Mouse (Mus musculus): ENCODE data around the gene Mrpl37.
A peak's percentile ranks its signal among the peaks of the same experiment; 100 is the strongest.

Gene Mrpl37

DNA sequence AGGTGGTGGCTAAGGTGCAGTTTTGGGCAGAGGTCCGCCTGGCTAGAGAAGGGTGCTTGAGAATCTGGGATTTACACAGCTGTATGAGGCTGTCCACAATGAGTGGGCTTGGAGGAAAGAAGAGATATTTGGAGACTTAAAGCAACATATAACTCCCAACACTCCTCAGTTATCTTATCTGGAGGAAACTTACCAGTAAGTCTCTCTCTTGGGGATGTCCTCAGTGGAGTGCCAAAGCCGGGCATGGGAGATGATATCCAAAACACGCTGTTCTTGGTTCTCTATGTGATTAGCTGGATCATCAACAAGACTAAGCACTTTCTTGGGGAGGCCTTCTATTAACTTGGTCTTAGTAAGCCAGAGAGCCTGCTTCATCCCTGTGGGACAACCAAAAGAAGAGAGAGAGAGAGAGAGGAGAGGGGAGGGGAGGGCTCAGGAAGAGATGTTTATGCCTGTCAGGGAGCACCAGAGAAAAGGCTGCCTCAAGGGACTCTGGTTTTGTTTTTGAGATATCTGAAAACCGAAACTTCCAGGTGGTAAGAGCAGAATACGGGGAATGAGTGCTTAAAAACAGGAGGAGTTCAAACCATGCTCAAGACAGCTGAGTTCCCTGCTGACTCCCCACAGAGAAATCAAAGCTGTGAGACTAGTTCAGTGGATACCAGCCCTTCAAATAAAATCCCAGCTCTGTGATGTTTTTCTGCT lies 2.1 kb downstream of the Mrpl37 start:
- no peak for DNase-seq

DNA sequence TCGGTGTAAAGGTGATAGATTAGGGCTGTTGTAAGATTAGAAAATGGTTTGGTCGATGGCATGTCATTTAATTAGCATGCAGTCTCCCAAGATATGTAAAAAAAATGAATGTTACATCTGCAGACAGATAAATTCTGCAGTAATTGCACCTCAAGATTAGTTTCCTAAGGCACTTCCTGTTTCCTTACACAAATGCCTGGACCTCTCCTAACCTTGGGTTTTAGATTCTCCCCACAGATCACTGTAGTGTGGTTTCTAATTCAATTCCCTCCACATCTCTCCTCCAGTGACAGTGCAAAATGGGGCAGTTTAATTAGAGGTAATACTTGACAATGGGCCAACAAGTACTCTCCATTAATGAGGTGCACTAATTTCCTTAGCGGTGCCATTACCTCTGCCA lies 3.5 kb downstream of the Mrpl37 start:
- no peak for DNase-seq

DNA sequence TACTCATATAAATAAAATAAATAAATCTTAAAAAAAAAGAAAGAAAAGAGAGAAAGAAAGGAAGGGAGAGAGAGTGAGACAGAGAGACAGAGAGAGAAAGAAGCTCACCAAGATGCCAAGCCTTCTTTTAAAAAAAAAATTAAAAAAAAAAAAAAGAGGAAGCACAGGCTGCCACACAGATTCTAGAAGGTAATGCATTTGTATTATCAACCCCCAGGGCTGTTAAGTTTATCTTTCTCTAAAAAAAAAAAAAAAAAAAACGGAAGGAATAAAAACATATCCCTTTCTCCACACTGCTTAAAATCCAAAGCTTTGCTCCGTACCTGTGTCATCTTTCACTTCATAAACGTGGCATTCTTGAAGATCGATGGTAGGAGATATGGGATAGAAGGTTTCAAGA lies 5.1 kb downstream of the Mrpl37 start:
- DNase-seq: no peak

DNA sequence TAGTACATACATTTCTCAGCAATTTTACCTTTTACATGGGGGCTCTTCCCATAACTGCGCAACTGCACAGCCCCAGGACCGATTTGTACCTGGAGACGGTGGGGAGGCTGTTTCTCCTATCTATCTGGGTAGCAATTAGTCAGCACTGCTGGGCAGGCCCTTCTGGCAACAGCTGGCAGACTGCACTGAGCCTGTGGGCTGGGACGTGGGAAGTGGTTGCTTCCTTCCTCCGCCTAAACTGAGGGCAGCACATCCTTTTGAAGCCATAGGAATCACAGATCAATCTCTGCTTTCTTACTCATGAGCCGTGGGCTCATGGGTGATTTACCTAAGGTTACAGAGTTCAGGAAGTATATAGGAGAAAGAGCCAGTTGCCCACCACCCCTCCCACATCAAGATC lies 7.9 kb downstream of the Mrpl37 start:
- peak; percentile 71 for DNase-seq

DNA sequence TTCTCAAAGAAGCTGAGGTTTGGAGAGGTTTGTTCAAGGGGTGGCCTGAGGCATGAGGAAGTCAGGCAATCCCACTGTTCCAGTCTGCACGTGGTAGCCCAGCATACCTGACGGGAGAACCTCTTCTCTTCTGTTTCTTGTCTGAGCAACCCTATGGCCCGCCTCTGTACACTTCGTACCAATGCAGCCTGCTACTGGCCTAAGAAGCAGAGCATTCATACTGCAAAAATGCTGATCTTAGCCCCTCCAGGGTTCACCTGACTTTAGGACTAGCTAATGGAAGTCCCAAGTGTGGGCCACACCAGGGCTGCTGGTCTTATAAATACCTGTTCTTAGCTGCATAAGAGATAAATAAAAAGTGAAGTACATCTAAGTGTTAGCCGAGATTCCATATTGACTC lies 8.3 kb downstream of the Mrpl37 start:
- DNase-seq: no peak

DNA sequence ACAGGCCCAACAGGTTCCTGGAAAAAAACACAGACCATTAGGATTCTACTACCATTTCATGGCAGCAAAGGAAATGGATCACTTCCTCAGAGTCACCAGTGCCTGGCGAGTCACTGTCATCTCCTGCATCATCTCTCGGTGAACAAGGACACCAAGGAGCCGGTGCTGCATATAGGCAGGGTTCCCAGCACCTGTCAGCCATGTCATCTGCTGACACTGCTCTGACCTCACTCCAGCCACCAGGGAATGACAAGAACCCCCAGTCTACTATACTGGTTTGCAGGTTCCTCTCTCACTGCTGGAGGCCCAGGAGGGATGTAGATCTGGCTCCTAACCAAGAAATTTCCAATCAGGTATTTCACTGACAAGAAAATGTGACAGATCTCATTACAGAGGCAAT lies 10.6 kb downstream of the Mrpl37 start:
- DNase-seq: no peak

DNA sequence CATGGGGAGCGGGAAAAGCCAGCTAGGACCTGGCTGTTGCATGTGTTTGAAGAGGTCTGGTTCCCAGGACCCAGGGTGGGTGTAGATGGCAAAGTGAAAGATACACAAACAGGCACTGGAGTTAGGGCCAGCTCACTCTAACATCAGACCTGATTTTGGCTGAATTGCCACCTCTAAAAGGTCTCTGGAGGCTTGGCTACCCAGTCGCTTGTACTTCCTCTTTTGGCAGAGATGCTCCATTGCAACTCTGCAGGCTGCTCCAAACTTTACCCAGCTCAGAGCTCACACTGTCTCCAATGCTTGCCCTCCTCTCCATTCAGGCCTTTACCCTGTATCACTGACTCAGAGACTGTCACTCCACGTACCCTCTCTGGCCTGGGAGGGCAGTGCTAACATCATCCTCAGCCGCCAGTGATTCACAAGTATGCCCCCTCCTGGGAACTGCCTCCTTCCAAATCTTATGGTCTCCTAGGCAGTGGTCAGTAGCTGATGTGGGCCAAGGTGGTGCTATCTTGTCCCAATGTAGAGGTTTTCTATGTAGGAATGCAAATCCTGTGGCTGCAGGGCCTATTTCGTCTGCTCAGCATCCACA lies 13.6 kb downstream of the Mrpl37 start:
- no peak for DNase-seq

DNA sequence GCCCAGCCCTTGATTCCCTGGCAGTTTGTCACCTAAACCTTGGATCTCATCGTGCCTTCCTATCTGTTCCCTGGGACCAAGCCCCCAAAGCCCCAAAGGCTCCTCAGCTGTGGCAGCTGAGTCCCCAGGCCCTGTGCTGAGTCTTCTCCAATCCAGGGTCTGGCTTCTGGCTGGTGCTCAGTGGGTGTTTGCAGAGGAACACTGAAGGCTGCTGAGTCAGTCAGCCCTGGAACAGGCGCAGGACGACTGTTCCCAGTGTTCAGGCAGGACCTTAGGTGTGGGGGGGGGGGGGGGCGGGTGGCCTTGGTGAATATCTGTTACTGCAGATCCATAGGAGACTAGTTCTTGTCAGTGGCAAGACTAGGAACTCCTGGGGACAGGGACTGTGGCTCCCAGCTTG lies 14.8 kb downstream of the Mrpl37 start:
- peak; percentile 52 for DNase-seq

DNA sequence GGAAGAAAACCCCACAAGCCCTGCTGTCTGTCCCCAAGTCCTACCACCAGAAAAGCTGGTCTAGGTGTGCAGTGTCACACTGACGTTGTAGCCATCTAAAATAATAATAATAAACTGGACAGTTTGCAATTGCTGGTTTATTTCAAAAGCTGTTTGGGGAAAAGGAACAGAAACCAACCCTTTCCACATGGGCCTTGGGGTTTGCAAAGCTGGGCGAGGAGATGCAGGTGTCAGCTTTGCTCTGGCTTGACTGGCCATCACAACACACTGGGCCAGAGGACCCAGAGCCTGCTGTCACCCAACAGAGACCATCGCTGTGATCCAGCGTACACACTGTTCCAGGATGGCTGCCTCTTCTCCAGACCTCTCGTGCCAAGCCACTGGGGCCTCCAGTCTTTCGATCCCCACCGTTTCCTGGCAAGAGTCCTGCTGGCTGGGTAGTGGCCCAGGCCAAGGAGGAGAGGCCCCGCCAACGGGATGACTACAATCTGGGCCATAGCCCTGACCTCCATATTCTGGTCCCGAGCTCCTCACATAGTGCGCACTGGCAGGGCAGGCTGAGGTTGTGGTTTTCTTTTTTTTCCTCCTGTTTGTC lies 18.0 kb downstream of the Mrpl37 start:
- peak; percentile 51 for DNase-seq

DNA sequence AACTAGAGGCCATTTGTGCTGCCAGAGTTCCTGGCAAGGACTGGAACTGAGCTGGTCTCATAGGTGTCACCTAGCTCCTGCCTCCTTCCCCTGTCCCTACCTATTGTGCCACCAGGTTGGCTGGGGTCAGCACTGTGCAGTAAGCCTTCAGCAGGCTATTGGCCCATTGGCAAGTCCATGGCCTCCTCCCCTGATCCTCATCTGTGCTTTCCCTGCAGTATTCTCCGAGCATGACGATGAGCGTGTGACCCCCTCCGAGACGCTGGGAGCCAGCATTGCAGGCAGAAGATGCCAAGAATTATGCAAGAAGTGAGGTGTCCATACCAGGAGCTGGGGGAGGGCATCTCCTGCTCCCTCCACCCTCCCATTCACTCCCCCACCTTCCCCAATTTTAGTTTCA lies 18.9 kb downstream of the Mrpl37 start:
- DNase-seq: no peak

DNA sequence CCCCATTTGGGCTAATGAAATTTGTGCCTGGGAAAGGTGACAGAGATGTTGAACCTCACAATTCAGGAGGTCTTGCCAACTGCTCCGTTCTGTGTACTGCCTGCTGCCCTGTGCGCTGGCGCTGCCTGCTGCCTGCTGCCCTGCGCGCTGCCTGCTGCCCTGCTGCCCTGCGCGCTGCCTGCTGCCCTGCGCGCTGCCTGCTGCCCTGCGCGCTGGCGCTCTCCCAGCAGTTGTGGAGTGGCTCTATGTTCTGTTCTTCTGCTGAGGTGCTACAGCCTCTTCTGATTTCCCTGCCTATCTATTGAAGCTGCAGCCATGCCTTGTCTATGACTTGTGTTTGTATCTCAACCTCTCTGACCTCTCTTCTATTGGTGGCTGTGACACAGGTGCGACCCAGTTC lies 21.5 kb downstream of the Mrpl37 start:
- DNase-seq: no peak

DNA sequence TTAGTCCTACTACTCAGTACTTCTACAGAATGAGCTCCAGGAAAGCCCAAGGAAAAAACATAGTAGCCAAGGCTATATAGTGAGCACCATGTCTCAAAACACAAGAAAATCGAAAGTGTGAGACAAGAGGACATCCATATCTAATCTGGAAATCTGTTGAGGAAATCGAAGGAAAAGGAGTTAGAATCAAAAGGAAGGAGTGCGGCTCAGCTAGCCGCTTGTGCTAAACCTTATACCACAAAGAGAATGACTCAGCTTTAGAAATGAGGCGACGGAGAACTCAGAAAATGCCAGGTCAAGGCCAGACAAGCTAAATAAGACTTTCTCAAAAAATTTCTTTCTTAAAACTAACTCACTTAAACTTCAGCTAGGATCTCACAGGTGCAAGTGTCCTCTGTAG lies 24.4 kb downstream of the Mrpl37 start:
- DNase-seq: no peak

DNA sequence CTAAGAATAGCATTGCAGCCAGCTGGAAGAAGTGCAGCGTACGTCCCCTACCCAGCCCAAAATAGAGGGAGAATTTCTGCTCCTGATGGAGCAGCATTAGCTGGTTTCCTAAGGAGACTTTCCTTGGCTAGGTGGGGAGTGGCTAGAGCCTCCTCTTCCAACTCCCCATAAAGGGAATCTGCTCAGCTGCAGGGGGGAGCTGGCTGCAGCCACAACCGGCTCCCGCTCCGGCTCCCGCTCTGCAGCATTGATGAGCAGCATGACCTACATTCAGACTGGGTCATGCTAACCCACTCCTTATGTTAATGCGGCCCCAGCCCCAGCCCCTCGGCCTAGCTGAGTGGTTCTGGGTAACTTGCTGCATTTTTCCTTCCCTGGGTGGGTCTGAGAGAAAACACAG lies 27.4 kb downstream of the Mrpl37 start:
- DNase-seq: no peak

DNA sequence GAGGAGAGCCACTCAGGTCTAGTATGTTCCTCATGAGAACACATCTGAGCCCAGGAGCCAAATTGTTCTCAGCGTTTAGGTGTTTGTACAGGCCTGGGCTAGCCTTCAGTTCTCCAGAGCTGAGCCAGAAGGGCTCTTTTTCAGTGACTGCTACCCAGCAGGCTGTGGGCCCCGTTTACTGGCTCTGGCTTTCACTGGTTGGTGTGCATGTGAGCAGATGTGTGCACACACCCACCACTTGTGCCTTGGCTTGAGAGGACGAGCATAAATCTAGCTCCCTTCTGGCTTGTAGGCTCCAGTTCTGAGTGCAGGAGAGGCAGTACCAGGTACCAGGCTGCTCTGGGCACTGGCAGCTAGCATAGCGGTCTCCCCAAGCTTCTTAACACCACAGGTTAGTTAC lies 28.4 kb downstream of the Mrpl37 start:
- peak; percentile 60 for DNase-seq

DNA sequence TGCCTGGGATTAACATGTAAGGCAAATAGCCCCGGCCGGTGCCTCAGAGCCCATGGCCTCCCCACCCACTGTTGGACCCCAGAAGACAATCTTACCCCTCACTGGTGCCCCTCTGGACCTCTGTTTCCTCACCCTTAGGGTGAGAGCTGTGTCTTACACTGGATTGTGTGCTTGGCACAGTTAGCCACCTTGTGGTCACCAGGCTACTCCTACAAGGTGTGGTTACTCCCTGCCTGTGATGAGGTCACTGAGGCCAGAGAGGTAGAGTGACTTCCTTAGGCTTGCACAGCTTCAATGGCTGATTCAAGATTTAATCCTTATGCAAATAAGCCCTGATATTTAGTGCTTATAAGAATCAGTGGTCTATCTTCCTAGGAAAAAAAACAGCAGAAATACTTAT lies 29.7 kb downstream of the Mrpl37 start:
- no peak for DNase-seq

DNA sequence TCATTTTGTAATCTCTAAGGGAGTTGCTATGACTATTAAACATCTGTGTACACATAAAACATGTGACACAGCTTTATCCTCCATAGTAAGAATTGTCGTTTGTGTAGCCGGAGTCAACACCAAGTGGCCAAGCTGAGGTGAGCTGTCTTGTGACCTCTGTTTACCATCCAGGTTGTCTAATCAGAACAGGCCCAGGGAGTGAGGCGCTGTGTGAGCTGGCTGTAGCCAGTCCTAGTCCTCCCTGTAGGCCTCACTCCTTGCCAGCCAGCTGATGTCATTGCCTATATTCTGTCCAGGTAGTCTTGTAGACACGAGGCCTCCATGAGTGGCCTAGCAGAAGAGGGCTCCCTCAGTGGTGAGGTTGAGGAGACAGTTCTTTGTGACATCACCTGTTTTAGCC lies 31.0 kb downstream of the Mrpl37 start:
- no peak for DNase-seq

DNA sequence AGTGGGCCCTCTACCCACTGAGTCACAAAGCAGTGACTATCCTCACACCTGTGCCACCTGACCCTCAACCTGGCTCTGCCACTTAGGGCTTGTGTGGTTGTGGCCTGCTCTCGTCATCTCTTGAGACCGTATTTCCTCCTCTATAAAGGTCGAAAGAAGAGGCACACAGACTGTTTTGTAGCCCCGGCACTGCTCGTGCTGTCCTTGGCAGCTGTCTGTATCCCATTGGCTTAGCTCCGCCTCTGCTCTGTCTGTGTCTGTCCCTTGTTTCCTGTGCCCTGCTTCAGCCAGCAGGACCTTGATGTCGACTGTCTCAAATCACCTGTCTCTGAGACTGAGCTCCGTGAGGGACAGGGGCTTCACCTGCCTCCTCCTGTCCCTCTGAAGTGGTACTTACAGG lies 40.2 kb downstream of the Mrpl37 start:
- no peak for DNase-seq

DNA sequence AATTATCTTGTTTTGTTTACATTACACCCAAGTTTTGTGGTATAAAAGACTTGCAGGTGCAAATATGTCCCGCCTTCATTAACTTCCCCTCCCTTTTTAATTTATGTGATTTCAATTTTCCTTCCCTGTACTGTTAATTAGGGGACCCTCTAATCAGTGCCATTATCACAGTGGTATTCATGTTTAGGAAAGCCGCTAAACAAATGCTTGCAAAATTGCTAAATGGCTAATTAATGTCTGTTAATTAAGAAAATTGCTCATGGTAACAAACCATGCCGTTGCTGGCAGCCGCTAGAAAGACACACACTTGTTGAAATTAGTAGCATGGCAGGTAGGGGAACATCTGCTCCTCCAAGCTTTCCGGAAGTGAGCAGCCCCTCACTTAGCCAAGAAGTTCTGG lies 41.3 kb downstream of the Mrpl37 start:
- no peak for DNase-seq

DNA sequence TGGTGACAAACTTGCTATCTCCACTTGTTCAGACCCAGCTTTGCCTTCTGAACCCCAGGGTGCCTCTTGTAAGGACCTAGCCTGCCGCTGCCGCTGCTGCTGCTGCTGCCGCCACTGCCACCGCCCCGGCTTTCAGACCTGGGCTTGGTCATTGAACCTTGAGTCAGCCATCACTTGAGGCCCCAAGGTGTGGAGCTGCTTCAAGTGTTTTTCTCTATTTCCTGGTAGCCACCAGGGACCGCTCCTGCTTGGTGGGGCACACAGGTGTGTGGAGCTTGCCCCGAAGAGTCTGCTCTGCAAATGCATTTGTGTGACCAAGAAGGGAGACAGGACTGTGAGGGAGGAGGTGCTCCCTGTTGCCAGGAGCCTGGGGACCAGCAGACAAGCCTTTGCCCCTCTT lies 41.8 kb downstream of the Mrpl37 start:
- DNase-seq: no peak

DNA sequence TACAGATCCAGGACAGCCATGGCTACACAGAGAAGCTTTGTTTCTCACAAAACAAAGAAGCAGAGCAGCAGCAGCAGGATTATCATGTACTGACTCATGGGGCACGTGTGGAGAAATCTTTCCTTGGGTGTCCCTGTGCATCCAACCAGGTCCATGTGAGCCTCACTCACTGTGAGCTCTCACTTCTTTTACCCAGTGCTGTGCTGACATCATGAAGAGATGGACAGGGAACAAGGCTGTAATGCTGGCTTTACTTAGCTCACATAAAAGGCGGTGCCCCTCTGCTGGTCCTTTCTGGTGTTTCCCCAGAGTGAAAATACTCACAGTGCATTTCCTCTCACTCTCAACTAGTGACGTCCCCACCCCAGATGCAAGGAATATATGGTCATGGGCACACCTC lies 45.2 kb downstream of the Mrpl37 start:
- no peak for DNase-seq

DNA sequence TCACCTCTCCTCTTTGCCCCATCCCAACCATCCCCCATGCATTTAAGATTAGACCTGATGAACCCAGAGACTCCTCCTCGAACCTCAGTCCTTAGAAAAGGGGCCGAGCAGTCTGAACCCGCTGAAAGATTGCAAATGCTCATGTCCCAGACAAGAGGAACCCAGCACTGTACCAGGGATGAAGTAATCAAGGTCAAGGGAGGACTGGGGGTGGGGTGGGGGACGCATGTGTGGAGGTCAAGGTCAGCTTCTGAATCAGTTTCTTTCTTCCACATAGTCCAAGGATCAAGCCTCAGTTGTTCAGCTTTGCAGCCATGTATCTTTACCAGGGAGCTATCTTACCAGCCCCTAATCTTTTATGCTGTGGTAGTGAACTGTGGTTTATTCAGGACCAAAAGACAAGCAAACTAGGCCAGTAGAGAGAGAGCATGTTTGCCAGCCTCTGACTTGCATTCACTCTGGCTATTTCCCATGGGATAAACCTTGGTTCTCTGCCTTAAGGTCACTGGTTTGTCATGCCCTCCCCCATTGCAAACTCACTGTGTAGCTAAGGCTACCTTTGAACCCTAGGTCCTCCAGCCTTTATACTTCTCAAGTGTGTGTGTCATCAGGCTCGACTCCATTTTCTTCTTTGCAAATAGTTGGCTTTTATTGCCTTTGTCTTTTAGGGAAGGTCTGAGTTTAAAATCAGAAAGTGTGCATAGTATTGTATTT lies 46.2 kb downstream of the Mrpl37 start:
- no peak for DNase-seq

DNA sequence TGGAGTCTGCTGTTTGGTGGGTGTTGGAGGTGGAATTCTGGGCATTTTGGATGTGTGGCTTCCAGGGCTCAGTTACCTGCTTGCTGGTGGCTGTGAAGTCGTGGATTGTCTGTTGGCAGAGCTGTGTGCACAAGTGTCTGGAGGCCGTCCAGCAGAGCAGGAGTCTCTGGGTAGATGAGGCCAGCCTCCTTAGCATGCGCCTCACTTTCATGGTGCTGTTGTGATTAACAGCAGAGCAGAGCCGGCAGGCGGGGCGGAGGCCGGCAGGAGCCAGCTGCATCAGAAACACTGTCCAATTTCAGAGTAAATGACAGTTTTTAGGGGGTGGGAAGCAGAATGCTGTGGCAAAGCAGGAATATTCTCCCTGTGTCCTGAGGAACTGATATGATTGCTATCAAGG lies 47.6 kb downstream of the Mrpl37 start:
- DNase-seq: peak; percentile 78

DNA sequence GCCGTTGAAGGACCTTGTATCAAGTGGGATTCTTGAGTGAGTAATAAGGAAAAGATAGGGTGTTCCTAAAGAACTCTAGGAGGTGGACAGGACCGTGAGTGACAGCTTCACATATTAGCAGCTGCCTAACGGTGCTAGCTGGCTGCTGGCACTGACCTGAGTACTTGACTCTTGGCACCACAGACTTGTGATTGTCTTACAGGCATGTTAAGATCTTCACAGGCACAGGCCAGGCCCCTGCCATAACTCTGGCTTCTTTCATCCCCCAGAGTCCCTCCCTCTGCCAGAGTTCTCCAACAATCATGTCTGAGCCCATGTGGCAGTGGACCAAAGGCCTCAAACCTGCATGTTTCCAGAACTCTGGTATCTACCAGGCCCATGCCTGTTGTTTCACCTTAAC lies 48.1 kb downstream of the Mrpl37 start:
- no peak for DNase-seq

DNA sequence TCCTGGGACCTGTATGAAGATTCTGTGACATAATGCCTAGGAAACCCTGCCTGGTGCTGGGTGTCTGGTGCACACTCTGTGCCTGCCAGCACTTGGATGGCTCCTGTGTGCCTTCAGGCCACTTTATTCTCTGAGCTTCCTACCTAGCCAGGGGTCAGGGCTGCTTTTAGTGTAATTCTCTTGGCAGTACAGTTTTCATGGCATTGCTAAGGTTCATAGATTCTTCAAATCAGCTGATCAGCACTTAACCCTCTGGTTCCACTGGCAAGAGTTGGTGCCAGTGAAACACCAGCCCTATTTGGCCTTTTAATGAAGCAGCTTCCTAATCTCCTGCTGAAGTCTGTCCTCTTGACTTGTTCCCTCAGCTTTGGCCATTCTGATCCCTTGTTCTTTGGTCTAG lies 49.4 kb downstream of the Mrpl37 start:
- no peak for DNase-seq
